Mouse (Mus musculus) liver, embryonic 14.5 days (tissue): ENCODE measurements around the gene Ntf3. TPM values are rescaled to one million over a fixed set of nuclear protein-coding genes. Genes with fewer than 3 reads are reported as not detected.

ENCODE experiments used
- ATAC-seq: fragments of 200-750 bp; cut with Nextera tagmentation; 2 replicates; pipeline ENCODE4 v1.8.0; 2017; ENCODE audit warnings: moderate number of reproducible peaks, mild to moderate bottlenecking, moderate library complexity; ENCODE audit not compliant: insufficient read depth
- DNase-seq, 3 experiments: peaks; one replicate each; pipeline ENCODE4 v3.0.0-alpha.2; 2012 to 2013; ENCODE audit warnings: low read depth in 3 of 3, low spot score in 3 of 3
- H3K27ac ChIP-seq: fragments of 300-500 bp; sonication (generic); 2 replicates; pipeline ENCODE4 v1.5.1; 2014; ENCODE audit warnings: moderate library complexity, mild to moderate bottlenecking, control low read depth, inconsistent platforms
- H3K27me3 ChIP-seq: fragments of 300-500 bp; sonication (generic); 2 replicates; pipeline ENCODE4 v1.6.1; 2014; ENCODE audit warnings: mild to moderate bottlenecking, low read length, moderate library complexity; ENCODE audit not compliant: control insufficient read depth, insufficient read depth
- H3K36me3 ChIP-seq: fragments of 300-500 bp; sonication (generic); replicated peaks from 2 replicates; pipeline ENCODE4 v1.6.1; 2014; ENCODE audit warnings: low read depth; ENCODE audit not compliant: control insufficient read depth, insufficient read depth
- H3K4me1 ChIP-seq, 2 experiments: fragments of 200-500 bp in 1 of 2; fragments of 300-500 bp in 1 of 2; sonication (generic) in 1 of 2; replicated peaks; 2 replicates each; pipeline ENCODE4 v1.6.1; 2012 to 2014; ENCODE audit warnings: antibody characterized with exemption in 1 of 2, inconsistent platforms in 1 of 2, low read length in 1 of 2; ENCODE audit not compliant: control insufficient read depth in 2 of 2, insufficient read depth in 2 of 2
- H3K4me2 ChIP-seq: fragments of 300-500 bp; sonication (generic); 2 replicates; pipeline ENCODE4 v1.6.1; 2014; ENCODE audit warnings: low read depth, mild to moderate bottlenecking, control low read depth, moderate library complexity
- H3K4me3 ChIP-seq, 2 experiments: fragments of 200-500 bp in 1 of 2; fragments of 300-500 bp in 1 of 2; sonication (generic) in 1 of 2; 2 replicates each; pipeline ENCODE4 v1.5.1; 2012 to 2014; ENCODE audit warnings: low read depth in 2 of 2, low read length in 2 of 2, mild to moderate bottlenecking in 2 of 2, control low read depth in 1 of 2, inconsistent platforms in 1 of 2, moderate library complexity in 1 of 2; ENCODE audit not compliant: insufficient read depth in 1 of 2
- H3K9ac ChIP-seq: fragments of 300-500 bp; sonication (generic); replicated peaks from 2 replicates; pipeline ENCODE4 v1.6.1; 2014; ENCODE audit warnings: mild to moderate bottlenecking, control low read depth, moderate library complexity
- H3K9me3 ChIP-seq: fragments of 300-500 bp; sonication (generic); 2 replicates; pipeline ENCODE4 v1.6.1; 2016; ENCODE audit warnings: low read length, mixed read lengths; ENCODE audit not compliant: control insufficient read depth
- CTCF ChIP-seq: IDR thresholded peaks from 2 replicates; pipeline ENCODE4 v1.5.1; 2016; ENCODE audit warnings: antibody characterized with exemption, low read depth, control low read depth
- EP300 ChIP-seq: IDR thresholded peaks from 2 replicates; pipeline ENCODE4 v1.6.1; 2016; ENCODE audit warnings: antibody characterized with exemption, low read depth
- WGBS: fragments of 180-500 bp; shearing (Covaris S2); extraction: QIAGEN DNeasy Blood & Tissue Kit; methylation state at CpG from one replicate; pipeline ENCODE4 v1.1.7; 2014; ENCODE audit not compliant: insufficient replicate concordance; 5-methylcytosine and 5-hydroxymethylcytosine counted together
- polyA plus RNA-seq, 2 experiments: library from polyadenylated mRNA; depleted of rRNA in 1 of 2; stranded (reverse) in 1 of 2; unstranded in 1 of 2; fragments of >200 nt; fragmentation: Nextera tagmentation in 1 of 2; extraction: Ambion mirVana in 1 of 2; gene quantifications; 2 replicates each; pipeline versions ENCODE4 v1.2.1 to v1.2.3; 2012 to 2014

Gene Ntf3
- polyA plus RNA-seq, 2 experiments: 0.20 to 0.38 TPM

DNA sequence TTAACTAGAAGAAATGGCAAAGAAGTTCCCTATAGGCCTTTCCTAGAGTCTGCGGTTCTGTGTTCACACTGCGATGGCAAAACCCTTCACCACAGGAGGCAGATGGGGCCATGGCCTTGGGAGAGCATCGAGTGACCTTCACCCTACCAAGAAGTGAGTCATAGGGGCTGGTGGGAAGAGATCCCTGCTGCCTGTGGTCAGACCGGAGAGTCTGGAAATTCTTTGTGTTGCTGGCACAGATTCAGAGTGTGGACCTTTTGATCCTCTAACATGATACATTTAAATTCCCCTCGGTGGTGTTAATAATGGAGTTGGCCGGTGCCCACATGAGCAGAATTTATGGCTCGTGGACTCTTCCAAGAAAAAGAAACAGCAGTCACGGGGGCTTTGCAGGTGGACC is 49.5 kb downstream of the Ntf3 start:
- WGBS: 63% methylated on average over 8 of the region's 8 CpGs
- ATAC-seq: no peak
- TF ChIP-seq CTCF: no peak
- no peak for TF ChIP-seq EP300

DNA sequence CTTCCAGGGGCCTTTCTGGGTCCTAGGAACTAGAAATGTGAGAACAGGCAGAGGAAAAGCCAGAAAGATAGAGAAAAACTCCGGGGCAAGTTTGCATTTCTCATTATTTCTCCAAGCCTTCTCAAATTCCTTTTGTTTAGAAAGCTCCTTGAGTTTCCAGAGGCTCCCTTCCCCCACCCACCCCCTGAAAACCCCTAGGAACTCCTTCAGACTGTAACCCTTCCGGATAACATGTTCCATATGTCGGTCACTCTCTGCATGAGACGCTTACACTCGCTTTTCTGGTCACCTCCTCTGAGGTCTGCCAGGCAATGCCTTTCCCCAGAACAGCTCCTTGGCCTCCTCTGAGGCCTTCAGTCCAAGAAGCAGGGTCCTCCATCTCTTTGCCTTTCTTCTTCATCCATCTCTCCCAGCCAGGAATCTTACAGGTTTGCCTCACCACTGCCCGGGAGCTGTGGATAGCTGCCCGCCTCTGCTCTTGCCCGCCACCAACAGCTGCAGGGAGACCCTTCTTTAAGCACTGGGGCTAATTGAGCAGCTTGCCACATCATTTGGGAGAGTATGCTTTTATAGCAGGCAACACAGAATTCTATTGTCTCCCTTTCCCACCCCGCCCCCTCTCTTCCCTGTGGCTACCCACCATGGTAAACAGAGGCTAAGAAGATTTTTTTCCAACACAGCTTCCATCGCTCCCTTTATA is 51.6 kb downstream of the Ntf3 start:
- Histone ChIP-seq H3K9me3 (no peaks in the 10 kb centered on the region), H3K27me3 (no peaks in the 10 kb centered on the region), H3K36me3 (no peaks in the 10 kb centered on the region), H3K9ac (no peak overlapping the region), H3K4me2 (no peak overlapping the region), H3K27ac (no peak overlapping the region), H3K4me3 (no peak overlapping the region), H3K4me1 (no peaks in the 10 kb centered on the region)
- no peak for TF ChIP-seq CTCF
- TF ChIP-seq EP300: no peak
- DNase-seq (no peak), ATAC-seq (no peak)
- 57% methylated on average over 10 of the region's 10 CpGs for WGBS

More for the DNA sequence above, 49.5 kb downstream of the Ntf3 start:
- Histone ChIP-seq H3K4me3 (no peak overlapping the region), H3K4me1 (no peaks in the 10 kb centered on the region), H3K4me2 (no peak overlapping the region), H3K27me3 (no peaks in the 10 kb centered on the region), H3K36me3 (no peaks in the 10 kb centered on the region), H3K9ac (no peak overlapping the region), H3K9me3 (no peaks in the 10 kb centered on the region), H3K27ac (no peak overlapping the region)
- no peak for DNase-seq

DNA sequence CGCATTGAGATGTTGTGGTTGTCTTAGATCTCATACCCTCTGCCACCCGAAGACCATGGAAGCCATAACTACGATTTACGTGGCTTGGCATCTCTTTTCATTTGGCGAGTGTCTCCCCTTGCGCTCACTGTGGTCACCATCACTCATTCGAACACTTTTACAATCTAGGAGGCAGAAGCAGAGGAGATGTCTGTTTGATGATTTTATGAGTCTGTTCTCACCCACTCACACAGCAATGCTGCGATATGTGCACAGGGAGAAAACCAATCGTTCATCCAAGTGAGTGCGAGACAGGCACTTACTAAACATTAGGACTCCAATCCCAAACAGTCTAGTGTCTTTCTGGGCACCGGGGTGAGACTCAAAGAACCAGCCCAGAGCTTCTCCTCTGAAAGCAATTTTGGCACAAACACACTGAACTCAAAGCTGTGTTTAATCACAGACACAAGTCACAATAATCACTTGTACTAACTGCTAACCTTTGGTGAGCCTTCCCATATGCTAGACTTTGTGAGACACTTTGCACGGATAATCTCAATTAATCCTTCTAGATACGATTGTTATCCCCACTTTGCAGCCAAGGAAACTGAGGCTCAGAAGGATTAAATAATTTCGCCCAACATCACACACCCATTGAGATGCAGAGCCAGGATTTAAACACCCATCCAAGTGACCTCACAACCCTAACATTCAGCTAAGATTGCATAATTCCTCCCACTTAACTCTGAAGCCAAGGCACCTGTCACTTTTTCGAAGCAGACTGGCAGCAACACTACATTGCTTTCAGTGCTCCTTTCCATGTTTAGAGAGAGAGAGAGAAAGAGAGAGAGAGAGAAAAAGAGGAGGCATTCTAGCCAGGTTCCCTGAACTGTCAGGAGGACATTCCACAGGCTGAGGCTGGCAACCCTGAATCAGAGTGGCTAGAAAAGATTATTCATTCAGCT is 55.5 kb downstream of the Ntf3 start:
- no peaks in the 10 kb centered on the region for H3K27me3 ChIP-seq

DNA sequence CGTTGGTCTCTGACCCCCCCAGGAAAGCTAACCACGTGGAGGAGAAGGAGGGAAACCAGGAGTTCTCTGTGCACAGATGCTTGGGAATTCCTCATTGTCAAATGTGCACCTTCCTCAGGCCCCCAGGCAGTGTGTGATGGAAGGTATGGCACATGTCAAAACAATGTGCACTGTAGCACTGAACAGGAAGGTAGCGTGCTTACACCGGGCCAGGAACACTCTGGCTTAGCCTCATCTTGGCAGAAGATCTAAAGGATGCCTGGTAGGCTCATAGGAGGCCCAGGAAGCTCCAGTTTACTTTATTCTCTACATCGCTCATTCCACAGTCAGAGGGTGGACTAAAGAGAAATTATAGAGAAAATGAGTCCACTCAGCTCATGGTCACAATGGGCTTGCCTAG is 57.5 kb downstream of the Ntf3 start:
- no peak for ATAC-seq
- no peaks in the 10 kb centered on the region for H3K9me3 ChIP-seq

More for the DNA sequence above, 55.5 kb downstream of the Ntf3 start:
- ATAC-seq: no peak
- Histone ChIP-seq H3K4me3 (no peak overlapping the region), H3K36me3 (no peaks in the 10 kb centered on the region), H3K9me3 (no peaks in the 10 kb centered on the region), H3K4me2 (no peak overlapping the region), H3K4me1 (no peaks in the 10 kb centered on the region), H3K9ac (no peak overlapping the region), H3K27ac (no peak overlapping the region)
- no peak for TF ChIP-seq EP300
- TF ChIP-seq CTCF: no peak
- 71% methylated on average over 15 of the region's 15 CpGs for WGBS
- DNase-seq: no peak

DNA sequence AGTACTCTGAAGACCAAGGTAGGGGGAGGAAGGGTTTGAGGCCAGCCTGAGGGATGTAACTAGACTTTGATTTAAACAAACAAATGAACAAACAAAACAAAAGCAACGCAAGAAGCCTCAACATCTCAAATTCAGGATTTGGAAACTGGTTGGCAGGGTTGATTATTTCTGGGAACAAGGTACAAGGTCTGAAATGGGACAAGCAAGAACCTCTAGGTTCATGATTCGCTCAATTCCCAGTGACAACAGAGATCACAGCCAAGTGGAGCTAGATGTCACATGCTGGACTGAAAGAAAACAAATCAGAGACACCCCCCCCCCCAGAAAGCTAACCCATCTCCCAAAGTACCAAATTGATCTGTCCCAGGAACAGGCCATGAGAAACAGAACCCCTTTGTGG is 57.9 kb downstream of the Ntf3 start:
- TF ChIP-seq EP300 (no peak), CTCF (no peak)
- H3K4me3 ChIP-seq: no peak overlapping the region
- no peak overlapping the region for H3K9ac ChIP-seq
- no peak overlapping the region for H3K4me2 ChIP-seq
- no peaks in the 10 kb centered on the region for H3K9me3 ChIP-seq
- H3K36me3 ChIP-seq: no peaks in the 10 kb centered on the region
- WGBS: 56% methylated on average over 2 of the region's 2 CpGs
- no peak for ATAC-seq
- DNase-seq: no peak
- no peaks in the 10 kb centered on the region for H3K27me3 ChIP-seq
- no peaks in the 10 kb centered on the region for H3K4me1 ChIP-seq
- no peak overlapping the region for H3K27ac ChIP-seq

More for the DNA sequence above, 57.5 kb downstream of the Ntf3 start:
- no peaks in the 10 kb centered on the region for H3K27me3 ChIP-seq
- WGBS: 54% methylated on average over 5 of the region's 5 CpGs
- no peak for DNase-seq
- no peaks in the 10 kb centered on the region for H3K4me1 ChIP-seq
- H3K36me3 ChIP-seq: no peaks in the 10 kb centered on the region
- no peak overlapping the region for H3K4me2 ChIP-seq
- no peak overlapping the region for H3K27ac ChIP-seq
- TF ChIP-seq CTCF (no peak), EP300 (no peak)
- H3K9ac ChIP-seq: no peak overlapping the region
- no peak overlapping the region for H3K4me3 ChIP-seq
